Mouse (Mus musculus) olfactory bulb, adult 2 months (tissue): Measurements from ENCODE around the gene Gpatch2. TPM values are rescaled to one million over a fixed set of nuclear protein-coding genes. Genes with fewer than 3 reads are reported as not detected.

ENCODE experiments used
- H3K27ac ChIP-seq: fragments of 200-500 bp; 2 replicates; pipeline ENCODE4 v1.5.1; 2012; ENCODE audit warnings: low read depth, low read length; ENCODE audit not compliant: insufficient read depth
- H3K4me1 ChIP-seq: fragments of 200-500 bp; 2 replicates; pipeline ENCODE4 v1.6.1; 2012; ENCODE audit warnings: low read length; ENCODE audit not compliant: control insufficient read depth, insufficient read depth
- H3K4me3 ChIP-seq: fragments of 200-500 bp; 2 replicates; pipeline ENCODE4 v1.5.1; 2012; ENCODE audit warnings: mild to moderate bottlenecking, low read depth, low read length, moderate library complexity; ENCODE audit not compliant: insufficient read depth
- CTCF ChIP-seq: fragments of 200-500 bp; IDR thresholded peaks from 2 replicates; pipeline ENCODE4 v1.5.1; 2012; ENCODE audit warnings: low read depth, mild to moderate bottlenecking, low read length, moderate library complexity; ENCODE audit not compliant: insufficient read depth
- POLR2A ChIP-seq: fragments of 200-500 bp; IDR thresholded peaks from 2 replicates; pipeline ENCODE4 v1.6.1; 2012; ENCODE audit warnings: mild to moderate bottlenecking, low read depth, low read length, moderate library complexity; ENCODE audit not compliant: insufficient read depth
- WGBS: fragments of 180-500 bp; shearing (Covaris S2); methylation state at CpG from one replicate; pipeline ENCODE4 v1.1.7; 2018; 5-methylcytosine and 5-hydroxymethylcytosine counted together
- polyA plus RNA-seq: library from polyadenylated mRNA; stranded (reverse); fragments of >200 nt; gene quantifications from 2 replicates; pipeline ENCODE4 v1.2.4, GENCODE M21; 2012; ENCODE audit warnings: low replicate concordance; ENCODE audit not compliant: missing spikeins, insufficient read depth, insufficient read length

The Gpatch2 gene
- polyA plus RNA-seq: not detected in 2 replicates

- TF ChIP-seq CTCF (no peak), POLR2A (peak; percentile 64)
- under 1% methylated on average over 58 of the region's 58 CpGs for WGBS
- Histone ChIP-seq H3K4me1 (no peaks in the 10 kb centered on the region), H3K4me3 (peak within 1 kb of the TSS; percentile 93), H3K27ac (peak within 1 kb of the TSS; percentile 84)
Measured at GRCm38 (mm10) chr1:187215181-187216116, at the start of gene Gpatch2, which contains the start of gene Spata17. TSS of gene Gpatch2 (plus strand) at chr1:187215508. TSS of gene Spata17 (minus strand) at chr1:187215465.

- no peaks in the 10 kb centered on the region for H3K4me1 ChIP-seq
- WGBS: 62% methylated on average over 7 of the region's 7 CpGs
- H3K27ac ChIP-seq: no peak overlapping the region
- no peak for TF ChIP-seq POLR2A
- no peak for TF ChIP-seq CTCF
- no peak overlapping the region for H3K4me3 ChIP-seq
Measured at GRCm38 (mm10) chr1:187169646-187170045, 45.7 kb upstream of the Gpatch2 start.

GRCm38 (mm10) chr1:187170361-187170760 lies 44.9 kb upstream of the Gpatch2 start:
- WGBS: 72% methylated on average over 3 of the region's 3 CpGs
- Histone ChIP-seq H3K4me1 (no peaks in the 10 kb centered on the region), H3K4me3 (no peak overlapping the region), H3K27ac (no peak overlapping the region)
- TF ChIP-seq POLR2A: no peak
- TF ChIP-seq CTCF: no peak

- WGBS: 96% methylated on average over 1 of the region's 1 CpGs
- TF ChIP-seq POLR2A: no peak
- TF ChIP-seq CTCF: no peak
- Histone ChIP-seq H3K4me3 (no peak overlapping the region), H3K27ac (no peak overlapping the region), H3K4me1 (no peaks in the 10 kb centered on the region)
Measured at GRCm38 (mm10) chr1:187175991-187176390, 39.3 kb upstream of the Gpatch2 start.

- Histone ChIP-seq H3K4me1 (no peaks in the 10 kb centered on the region), H3K27ac (no peak overlapping the region), H3K4me3 (no peak overlapping the region)
- 62% methylated on average over 1 of the region's 1 CpGs for WGBS
- no peak for TF ChIP-seq POLR2A
- TF ChIP-seq CTCF: no peak
Measured at GRCm38 (mm10) chr1:187178546-187178945, 36.8 kb upstream of the Gpatch2 start.

- Histone ChIP-seq H3K4me1 (no peaks in the 10 kb centered on the region), H3K27ac (no peak overlapping the region), H3K4me3 (no peak overlapping the region)
- WGBS: 85% methylated on average over 6 of the region's 6 CpGs
- TF ChIP-seq CTCF: no peak
- no peak for TF ChIP-seq POLR2A
Measured at GRCm38 (mm10) chr1:187205506-187205905, 9.8 kb upstream of the Gpatch2 start.

- no peak overlapping the region for H3K27ac ChIP-seq
- H3K4me1 ChIP-seq: no peaks in the 10 kb centered on the region
- TF ChIP-seq POLR2A (no peak), CTCF (no peak)
- 61% methylated on average over 4 of the region's 4 CpGs for WGBS
- H3K4me3 ChIP-seq: no peak overlapping the region
Measured at GRCm38 (mm10) chr1:187209496-187209895, 5.8 kb upstream of the Gpatch2 start.

- TF ChIP-seq CTCF: no peak
- TF ChIP-seq POLR2A: no peak
- H3K4me1 ChIP-seq: no peaks in the 10 kb centered on the region
- H3K4me3 ChIP-seq: no peak overlapping the region
- H3K27ac ChIP-seq: no peak overlapping the region
- 89% methylated on average over 4 of the region's 4 CpGs for WGBS
Measured at GRCm38 (mm10) chr1:187210736-187211135, 4.6 kb upstream of the Gpatch2 start.

GRCm38 (mm10) chr1:187216620-187217410 lies 1.5 kb downstream of the Gpatch2 start:
- Histone ChIP-seq H3K4me1 (no peaks in the 10 kb centered on the region), H3K4me3 (no peak overlapping the region), H3K27ac (no peak overlapping the region)
- TF ChIP-seq CTCF (no peak), POLR2A (no peak)
- 89% methylated on average over 9 of the region's 9 CpGs for WGBS

GRCm38 (mm10) chr1:187220756-187221155 lies 5.4 kb downstream of the Gpatch2 start:
- 77% methylated on average over 6 of the region's 6 CpGs for WGBS
- no peak overlapping the region for H3K4me3 ChIP-seq
- H3K4me1 ChIP-seq: no peaks in the 10 kb centered on the region
- TF ChIP-seq CTCF (no peak), POLR2A (no peak)
- H3K27ac ChIP-seq: no peak overlapping the region
